Mouse (Mus musculus) lung, postnatal 25 days (tissue): ENCODE measurements around the gene Fam78a.
"Not testable (repeated sequence)": the region's sequence is repeated elsewhere in the genome, so short reads cannot be mapped to it uniquely, and the experiment has no call there.

Experiments used
- DNase-seq: peaks from one replicate; pipeline ENCODE4 v3.0.0; 2022; ENCODE audit warnings: low spot score

Gene Fam78a

GRCm38 (mm10) chr2:32043836-32044235 is 40.8 kb downstream of the Fam78a start:
- no peak for DNase-seq

GRCm38 (mm10) chr2:32041087-32041486 is 43.6 kb downstream of the Fam78a start:
- DNase-seq, result no peak

- DNase-seq, result not testable (repeated sequence)
These were observed 44.0 kb downstream of the Fam78a start for GRCm38 (mm10) chr2:32040646-32041045.

GRCm38 (mm10) chr2:32038661-32039081 is 46.0 kb downstream of the Fam78a start:
- DNase-seq, result no peak

- DNase-seq, result no peak
These were observed 47.3 kb downstream of the Fam78a start for GRCm38 (mm10) chr2:32037279-32037858.

- no peak for DNase-seq
These were observed 50.5 kb downstream of the Fam78a start for GRCm38 (mm10) chr2:32034206-32034605.

- DNase-seq, result no peak
These were observed 51.2 kb downstream of the Fam78a start for GRCm38 (mm10) chr2:32033436-32033835.

DNA sequence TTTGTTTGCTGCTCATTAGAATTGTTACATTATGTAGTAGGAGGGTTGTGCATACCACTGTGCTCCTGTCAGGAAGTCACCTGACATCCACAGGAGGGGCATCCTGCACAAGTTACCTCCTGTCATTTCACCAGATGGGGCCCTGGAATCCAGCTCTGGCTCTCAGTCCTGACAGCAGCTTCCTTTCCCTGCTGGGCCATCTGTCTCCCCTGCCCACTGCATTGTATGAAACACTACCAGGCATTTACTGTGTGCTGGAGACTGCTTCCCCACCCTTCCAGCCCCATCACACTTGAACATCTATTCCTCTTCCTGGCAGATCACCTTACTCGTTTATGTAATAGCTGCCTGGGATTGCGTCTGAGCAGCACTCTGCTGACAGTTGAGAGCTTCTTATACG is 55.0 kb downstream of the Fam78a start:
- DNase-seq, result no peak

- no peak for DNase-seq
These were observed 60.3 kb downstream of the Fam78a start for GRCm38 (mm10) chr2:32024372-32024771.

DNA sequence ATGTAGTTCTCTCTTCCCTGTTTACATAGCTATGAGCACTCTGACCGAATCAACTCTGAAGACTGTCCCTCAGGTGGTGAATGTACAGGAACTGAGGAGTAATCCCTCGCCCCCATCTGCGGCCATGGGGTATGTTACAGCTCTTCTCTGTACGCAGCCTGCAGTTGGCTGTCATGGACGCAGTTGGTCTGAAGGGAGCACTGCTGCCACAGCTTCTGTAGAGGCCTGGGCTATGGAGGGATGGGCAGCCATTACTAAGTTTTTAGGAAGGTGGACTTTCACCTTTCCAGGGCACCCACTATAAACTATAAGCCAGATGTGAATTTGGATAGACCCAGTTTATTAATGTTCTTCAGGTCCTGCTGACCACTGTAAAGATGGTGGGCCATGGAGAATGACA is 64.4 kb downstream of the Fam78a start:
- no peak for DNase-seq

- no peak for DNase-seq
These were observed 65.0 kb downstream of the Fam78a start for GRCm38 (mm10) chr2:32019704-32020103.

GRCm38 (mm10) chr2:32008716-32009115 is 75.9 kb downstream of the Fam78a start:
- no peak for DNase-seq

DNA sequence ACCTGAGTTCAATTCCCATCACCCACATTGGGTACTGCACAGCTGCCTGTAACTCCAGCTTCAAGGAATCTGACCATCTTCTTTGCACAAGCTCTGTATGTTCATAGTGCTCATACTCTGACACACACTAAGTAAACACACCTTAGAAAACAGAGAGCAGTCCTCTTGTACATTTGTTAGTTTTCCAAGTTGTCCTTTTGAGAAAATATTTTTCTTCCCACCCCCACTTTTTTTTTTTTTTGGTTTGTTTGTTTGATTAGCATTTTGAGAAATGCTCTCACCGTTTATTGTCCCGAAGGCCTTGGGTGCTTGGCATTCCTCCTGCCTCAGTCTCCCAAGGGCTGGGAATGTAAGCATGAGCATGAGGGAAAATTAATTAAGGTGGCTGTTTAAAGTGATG is 76.3 kb downstream of the Fam78a start:
- no peak for DNase-seq
